Mouse (Mus musculus) kidney, postnatal 10 days (tissue): ENCODE measurements at regions not wholly inside any gene's neighbourhood (a gene's known extent, or its start where the extent isn't known, plus 50 kb on each side); places are given as distances from the start of the nearest gene placed in this dataset.

Source experiments
- DNase-seq: peaks from one replicate; pipeline ENCODE4 v3.0.0; 2021; ENCODE audit warnings: mixed read lengths

- DNase-seq: no peak
These were observed 147.4 kb upstream of the Alcam start for GRCm38 (mm10) chr16:52601068-52601829.

GRCm38 (mm10) chr16:52598232-52598631, 144.4 kb upstream of the Alcam start:
- DNase-seq: no peak

- no peak for DNase-seq
These were observed 143.3 kb upstream of the Alcam start for GRCm38 (mm10) chr16:52597181-52597580.

GRCm38 (mm10) chr16:52588291-52588781, 134.5 kb upstream of the Alcam start:
- no peak for DNase-seq

- no peak for DNase-seq
These were observed 115.2 kb upstream of the Alcam start for GRCm38 (mm10) chr16:52569078-52569477.

GRCm38 (mm10) chr16:52536278-52536677, 82.4 kb upstream of the Alcam start:
- no peak for DNase-seq

- DNase-seq: no peak
These were observed 80.7 kb upstream of the Alcam start for GRCm38 (mm10) chr16:52534601-52535000.

- peak; percentile 5 for DNase-seq
These were observed 78.7 kb upstream of the Alcam start for GRCm38 (mm10) chr16:52532475-52533083.

- DNase-seq: no peak
These were observed 59.9 kb upstream of the Alcam start for GRCm38 (mm10) chr16:52513546-52514409.

- DNase-seq: peak; percentile 7
These were observed 54.9 kb upstream of the Alcam start for GRCm38 (mm10) chr16:52508633-52509379.
